Mouse (Mus musculus): ENCODE data around the gene Mks1.

The Mks1 gene

DNA sequence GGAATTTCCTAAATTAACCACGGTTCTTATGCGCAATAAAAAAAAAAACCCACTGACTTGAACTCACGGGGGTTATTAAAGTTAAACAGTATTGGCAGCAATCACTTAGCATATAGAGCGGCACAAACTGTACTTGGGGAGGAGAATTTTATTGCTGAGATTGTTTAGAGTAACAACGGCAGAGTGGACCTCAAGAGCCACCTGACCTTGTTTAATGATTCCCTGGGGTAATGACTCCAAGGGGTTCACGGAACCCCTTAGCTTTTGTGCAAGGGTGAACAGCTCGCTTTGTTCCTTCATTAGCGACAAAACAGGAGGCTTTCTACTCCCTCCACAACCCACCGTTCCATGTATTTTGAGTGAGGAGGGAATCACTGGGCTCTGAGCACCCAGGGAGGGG lies 26.8 kb downstream of the Mks1 start:
- no peak for DNase-seq

DNA sequence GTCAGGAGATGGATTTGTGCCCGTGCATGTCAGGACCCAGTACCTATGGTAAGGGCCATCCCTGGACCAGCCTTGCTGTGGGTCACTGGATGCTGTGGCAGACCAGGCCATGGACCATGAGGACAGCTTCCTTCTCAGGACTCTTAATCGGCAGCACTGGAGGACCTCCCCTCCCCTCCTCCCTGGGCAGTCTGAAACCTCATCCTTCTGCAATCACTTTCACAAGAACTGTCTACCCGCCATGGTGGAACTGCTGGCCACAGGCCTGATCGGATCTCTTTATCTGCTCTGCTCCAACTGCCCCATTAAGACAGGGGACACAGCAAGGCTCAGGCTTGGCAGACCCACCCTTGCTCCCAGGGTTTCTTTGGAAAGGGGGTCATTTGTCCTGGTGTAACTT lies 28.7 kb downstream of the Mks1 start:
- DNase-seq: no peak

DNA sequence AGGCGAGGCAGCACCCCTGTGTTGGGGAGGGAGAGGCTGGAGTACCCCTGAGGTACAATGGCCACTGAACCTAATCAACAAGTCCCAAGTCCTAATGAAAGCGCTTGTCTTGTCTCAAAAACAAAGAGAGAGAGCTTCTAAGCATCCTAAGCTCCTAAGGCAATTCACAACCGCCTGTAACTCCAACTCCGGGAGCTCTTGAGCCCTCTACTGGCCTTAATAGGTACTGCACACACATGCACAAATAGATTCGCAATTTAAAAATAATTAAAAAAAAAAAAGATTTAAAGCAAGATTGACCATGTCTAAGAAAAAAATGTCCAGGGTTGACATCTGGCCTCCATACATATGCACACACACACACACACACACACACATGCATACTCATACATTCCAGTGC lies 30.5 kb downstream of the Mks1 start:
- DNase-seq: no peak

DNA sequence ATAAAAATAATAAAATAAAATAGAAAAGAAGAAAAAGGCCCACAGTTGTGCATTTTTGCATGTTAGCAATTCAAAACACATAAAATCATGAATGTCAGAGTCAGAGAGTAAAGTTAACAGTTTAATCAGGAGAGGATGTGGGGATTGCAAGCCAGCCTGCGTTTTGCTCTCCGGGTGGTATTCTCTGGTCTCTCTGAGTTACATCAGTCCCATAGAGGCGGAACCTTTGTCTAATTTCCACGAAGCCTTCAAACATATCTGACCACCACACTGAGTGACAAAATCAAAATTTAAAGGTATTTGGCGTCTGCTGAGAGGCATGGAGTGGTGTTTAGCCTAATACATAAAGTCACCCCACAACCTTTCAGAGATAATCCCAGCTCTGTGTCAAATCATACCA lies 31.8 kb downstream of the Mks1 start:
- DNase-seq: no peak

DNA sequence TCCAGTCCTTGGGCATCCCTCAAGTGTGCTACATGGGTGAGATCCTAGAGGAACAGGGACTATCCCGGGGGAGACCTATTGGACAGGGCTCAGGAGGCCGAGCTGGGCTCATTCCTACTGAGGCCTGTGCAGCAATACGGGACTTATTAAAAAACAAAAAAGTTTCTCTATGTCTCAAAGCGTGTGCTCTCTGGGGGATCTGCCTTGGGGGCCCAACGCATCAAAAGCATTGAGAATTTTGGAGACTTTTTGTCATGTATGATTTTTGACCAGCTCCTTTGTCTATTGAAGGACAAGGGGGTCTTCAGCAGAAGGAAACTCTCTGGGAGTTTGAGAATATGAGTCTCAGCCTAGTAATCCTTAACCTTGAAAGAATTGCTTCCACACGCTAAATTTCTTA lies 39.2 kb downstream of the Mks1 start, which contains the start of gene Olfr462:
TSS of gene Olfr462 (minus strand) at position 101 of the 400 bp plus-strand sequence.
- DNase-seq: no peak

DNA sequence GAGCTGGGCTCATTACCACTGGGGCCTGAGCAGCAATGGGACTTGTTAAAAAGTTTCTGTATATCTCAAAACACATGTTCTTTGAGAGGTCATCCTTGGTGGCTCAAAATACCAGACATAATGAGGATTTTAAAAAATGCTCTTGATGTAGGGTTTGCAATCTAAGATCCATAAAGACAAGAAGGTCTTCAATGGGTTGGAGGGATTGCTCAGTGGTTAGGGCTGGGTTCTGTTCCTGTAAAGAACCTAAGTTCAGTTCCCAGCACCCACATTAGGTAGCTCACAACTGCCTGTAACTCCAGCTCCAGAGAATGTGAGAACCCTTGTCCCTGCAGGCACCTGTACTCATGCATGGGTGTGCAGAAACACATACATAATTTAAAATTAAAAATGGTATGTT lies 44.3 kb downstream of the Mks1 start, which contains the start of gene Olfr463:
TSS of gene Olfr463 (minus strand) at position 101 of the 400 bp plus-strand sequence.
- no peak for DNase-seq

DNA sequence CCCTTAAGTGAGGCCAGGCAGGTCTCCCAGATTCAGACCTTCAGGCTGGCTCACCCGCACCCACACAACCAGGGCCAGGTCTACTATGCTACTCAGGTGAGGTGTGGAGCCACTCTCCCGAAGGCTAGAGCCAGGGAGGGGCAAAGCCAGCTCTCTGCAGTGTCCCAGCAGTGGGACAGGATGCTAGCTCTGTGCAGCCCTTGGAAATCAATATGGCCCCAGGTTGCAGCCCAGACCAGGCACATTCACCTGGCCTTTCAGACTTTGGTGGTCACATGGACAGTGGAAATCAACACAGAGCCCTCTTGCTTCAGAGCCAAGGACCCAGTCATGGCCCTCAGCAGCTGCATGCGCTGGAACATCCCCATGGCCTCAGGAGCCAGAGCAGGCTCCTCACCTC lies 51.3 kb downstream of the Mks1 start:
- DNase-seq: no peak
